Mouse (Mus musculus): ENCODE measurements around the gene Cxcl10.
"Not testable (repeated sequence)": the region's sequence is repeated elsewhere in the genome, so short reads cannot be mapped to it uniquely, and the experiment has no call there.

Gene Cxcl10

DNA sequence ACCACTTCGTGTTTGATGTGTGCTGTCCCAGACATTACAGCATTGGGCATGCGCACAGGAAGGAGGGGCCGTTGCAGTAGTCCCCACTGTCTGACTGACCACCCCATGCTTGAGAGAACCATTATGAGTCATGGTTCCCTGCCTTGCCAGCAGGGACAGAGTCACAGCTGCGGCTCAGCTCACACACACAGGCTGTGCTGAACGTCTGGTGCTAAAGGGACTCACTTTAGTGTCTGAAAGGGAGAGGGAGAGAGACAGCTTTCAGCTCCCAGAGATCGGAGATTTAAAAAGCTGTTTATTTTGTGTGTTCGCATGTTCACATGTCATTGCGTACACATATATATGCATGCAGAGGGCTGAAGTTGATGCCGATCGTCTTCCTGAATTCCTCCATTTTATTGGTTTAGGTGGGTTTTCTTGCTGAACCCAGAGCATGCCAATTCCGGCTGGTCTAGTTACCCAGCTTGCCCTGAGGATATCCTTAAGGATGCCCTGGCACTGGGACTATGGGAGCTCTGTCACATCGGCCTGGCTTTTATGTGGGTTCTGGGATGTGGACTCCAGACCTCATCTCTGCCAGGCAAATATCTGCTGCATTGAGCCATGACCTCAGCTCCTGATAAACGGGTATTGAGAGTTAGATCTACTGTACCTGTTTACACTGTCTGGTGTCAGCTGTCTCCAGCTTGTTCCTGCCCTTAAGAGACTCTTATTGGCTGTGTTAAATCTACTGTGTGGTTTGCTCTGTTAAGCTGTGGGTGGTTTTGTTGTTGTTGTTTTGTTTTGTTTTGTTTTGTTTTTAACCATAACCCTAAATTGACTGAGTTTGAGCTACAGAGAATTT, 20.7 kb upstream of the Cxcl10 start:
- DNase-seq = no peak

DNA sequence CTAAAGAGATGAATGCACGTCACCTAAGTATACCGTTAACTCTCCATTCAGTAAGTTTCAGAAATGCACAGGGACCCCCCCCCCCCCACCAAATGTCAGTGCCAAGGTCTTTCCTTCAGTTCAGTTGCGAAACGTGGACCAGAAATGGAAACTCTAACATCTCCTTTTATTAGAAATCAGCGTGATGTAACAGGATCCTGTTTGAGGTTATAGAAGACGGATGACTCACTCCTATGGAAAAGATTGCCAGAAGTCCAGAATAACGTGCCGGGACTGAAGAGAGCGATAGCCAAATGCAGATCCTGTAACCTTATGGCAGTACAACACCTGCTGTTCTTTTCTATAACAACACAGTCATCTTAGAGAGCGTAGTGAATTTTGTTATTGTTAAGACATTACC, 19.7 kb upstream of the Cxcl10 start:
- no peak for DNase-seq

- no peak for DNase-seq
Observed at GRCm38 (mm10) chr5:92366565-92366964, 17.9 kb upstream of the Cxcl10 start.

- DNase-seq = no peak
Observed at GRCm38 (mm10) chr5:92365146-92365705, 16.5 kb upstream of the Cxcl10 start.

DNA sequence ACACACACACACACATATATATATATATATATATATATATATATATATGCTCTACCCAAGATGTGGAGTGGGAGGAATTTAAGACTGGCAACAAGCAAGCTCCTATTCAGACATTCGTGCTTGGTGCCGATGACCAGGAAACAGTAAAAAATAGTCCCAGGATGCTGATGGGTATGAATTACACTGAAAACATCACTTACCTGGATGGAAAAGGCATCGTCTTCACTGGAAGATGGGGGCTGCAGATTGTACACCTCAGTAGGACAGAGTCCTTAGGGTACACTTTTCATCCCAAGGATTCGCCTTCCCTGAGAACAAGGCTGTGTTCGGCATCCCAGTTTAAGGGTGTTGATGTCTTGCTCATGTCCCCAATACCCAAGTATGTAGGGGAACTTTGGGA, 15.3 kb upstream of the Cxcl10 start:
- DNase-seq = no peak

DNA sequence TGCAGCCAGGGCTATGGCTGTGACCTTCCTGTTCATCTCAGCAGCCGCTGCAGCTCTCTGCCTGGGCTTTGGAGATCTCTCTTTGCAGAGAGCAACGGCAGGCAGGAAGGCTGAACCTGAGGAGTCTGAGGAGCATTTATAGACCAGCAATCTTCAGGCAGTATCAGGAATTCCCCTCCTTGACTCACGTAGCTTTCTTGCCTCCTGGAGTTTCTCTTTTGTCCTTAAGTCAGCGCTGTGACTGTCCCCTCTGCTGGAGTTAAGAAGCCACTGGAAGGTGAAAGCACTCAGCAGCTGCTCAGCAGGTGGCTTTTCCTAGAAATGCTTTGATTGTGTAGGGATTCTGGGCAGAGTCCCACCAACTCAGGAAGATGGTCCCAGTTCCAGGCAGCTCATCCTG, 14.5 kb upstream of the Cxcl10 start:
- no peak for DNase-seq

DNA sequence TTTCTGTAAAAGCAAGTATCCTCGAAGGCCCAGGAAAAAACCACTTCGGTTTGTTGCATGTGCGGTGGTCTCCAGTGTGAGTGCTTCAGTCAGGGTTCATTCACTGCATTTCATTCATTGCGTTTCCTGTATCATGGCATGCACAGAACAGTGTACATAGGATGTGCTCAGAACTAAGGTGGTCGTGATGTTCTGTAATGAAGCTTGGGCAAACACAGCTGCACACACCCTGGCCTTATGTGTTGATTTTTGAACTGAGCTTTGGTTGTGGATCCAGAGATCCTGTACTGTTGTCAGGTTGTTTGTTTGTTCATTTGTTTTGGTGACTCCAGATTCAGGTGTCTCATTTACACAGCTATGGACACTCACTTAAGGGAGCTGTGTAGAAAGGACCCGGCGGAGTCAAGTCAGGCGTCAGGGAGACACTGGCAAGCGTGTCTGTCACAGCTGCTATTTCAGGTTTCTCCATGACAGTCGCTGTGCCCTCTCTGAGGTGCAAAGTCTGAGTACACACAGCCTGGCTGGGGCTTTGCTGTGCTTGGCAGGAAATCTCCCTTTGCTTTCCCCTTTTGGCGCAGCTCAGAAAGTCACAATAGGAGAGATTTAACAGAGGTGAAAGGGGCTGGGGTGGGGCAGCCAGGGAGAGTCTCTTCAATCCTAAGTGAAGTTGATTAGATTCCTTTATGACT, 10.2 kb upstream of the Cxcl10 start:
- no peak for DNase-seq

GRCm38 (mm10) chr5:92358033-92358432, 9.3 kb upstream of the Cxcl10 start:
- DNase-seq = no peak

GRCm38 (mm10) chr5:92353517-92353916, 4.8 kb upstream of the Cxcl10 start:
- peak; percentile 63 to 66 for DNase-seq

- DNase-seq = not testable (repeated sequence)
Observed at GRCm38 (mm10) chr5:92352716-92353115, 4.0 kb upstream of the Cxcl10 start.

- no peak for DNase-seq
Observed at GRCm38 (mm10) chr5:92349731-92350130, 1.0 kb upstream of the Cxcl10 start.

DNA sequence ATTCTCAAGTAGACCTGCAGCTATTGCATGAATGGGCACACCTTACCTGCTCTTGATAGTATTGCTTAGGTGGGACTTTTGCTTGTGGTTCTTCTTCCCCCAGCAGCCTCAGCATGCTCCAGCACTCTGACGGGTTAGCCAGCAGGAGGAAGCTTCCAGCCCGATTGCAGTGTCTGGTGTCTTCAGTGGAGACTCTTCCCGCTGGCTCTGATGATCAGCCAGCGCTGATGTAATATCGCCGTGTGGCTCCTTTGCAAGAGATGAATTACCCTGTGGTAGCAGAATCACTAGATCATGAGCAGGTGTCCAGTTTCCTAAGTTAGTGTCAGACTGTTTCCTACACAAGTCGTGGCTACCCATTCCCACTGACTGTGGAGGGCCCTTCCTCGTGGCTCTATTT, 3.7 kb downstream of the Cxcl10 start:
- no peak for DNase-seq

DNA sequence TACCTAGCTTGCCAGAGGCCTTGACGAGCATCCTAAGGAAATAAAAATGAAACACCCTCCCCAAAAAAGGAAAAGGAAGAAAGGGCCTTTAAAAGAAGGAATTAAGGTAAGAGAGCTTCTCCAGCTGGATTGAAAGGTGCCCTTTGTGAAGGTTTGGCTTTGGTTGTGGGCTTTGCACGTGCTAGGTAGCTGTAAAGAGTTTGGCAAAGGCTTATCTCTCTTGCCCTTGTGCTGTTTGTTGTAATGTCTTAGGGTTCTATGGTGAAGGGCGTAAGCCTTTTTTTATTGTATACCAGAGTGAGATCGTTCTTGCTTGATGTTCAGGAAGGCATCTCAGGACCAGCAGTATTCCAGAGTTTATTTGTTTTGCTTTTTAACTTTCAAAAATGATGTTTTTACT, 8.1 kb downstream of the Cxcl10 start:
- DNase-seq = no peak

DNA sequence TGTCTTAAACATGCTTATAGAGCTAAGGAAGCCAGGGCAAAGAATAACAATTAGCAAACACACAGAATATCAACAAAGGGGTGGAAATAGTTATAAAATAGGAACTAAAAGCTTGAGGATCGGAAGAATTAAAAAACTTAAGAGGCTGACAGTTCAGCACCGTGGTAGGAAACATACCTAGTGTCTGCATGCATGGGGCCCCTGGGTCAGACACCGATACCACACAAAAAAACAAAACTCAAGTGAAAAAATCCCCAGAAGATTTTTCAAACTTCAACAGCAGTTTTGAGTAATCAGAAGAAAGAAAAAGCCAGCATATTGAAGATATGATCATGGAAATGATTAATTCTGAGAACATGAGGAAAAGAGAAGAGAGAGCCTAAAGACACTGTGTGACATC, 11.9 kb downstream of the Cxcl10 start:
- DNase-seq = no peak

DNA sequence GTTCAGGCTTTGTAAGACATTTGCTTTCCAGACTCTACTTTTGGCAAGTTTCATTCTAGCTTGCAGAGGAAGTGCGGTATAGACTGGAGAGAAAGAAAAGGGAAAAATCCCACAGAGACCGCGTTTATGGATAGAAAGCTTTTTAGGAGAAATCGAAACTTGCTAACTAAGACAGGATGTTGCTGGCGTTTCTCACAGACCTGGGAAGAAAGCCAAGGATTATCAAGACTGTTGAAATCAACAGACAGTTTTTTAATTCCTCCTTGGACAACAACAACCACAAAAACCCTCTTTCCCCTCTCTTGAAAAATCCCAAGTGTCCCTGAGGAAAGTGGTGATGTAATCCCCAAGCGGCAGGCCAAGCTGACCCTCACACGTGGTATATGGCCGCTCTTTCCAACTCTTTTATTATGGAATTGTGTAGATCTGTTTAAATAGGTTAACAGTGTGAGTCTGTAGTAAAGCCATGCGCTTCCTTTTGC, 16.3 kb downstream of the Cxcl10 start:
- DNase-seq = no peak

DNA sequence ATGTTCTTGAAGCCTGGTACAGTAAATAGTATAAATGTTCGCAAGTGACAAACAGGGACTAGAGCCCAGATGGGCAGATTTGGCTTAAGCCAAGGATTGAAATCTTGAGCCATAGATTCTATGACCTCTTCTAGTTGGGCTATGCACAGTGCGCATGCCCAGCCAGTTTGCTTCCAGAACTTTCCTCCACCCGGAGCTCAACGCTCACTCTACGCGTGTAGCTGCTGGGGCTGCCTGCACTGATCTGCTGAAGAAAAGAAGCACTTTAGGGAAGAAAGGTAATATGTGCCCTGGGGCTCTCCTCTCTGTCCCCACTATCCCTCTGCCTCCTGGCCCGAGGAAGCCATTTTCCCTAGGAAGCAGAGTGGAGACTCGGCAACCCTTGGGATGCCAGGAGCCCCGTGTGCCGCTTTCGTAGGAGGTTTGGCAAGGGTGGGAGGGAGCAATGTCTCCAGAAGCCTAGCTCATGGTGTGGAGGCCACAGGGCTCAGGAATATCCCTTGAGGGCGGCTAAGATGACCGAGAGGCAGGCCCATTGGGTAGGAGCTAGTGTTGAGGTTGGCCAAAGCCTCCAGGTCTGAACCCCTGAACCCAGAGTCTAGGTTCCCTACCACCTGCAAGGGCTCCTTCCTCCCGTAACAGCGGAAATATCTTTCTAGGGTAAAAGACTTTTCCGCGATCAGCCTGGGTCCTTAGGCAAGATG, 16.9 kb downstream of the Cxcl10 start, which contains the start of gene Art3:
Art3 (plus strand) TSS at position 193 of the 704 bp plus-strand sequence.
- no peak for DNase-seq

- no peak for DNase-seq
Observed at GRCm38 (mm10) chr5:92331122-92331521, 17.6 kb downstream of the Cxcl10 start.

DNA sequence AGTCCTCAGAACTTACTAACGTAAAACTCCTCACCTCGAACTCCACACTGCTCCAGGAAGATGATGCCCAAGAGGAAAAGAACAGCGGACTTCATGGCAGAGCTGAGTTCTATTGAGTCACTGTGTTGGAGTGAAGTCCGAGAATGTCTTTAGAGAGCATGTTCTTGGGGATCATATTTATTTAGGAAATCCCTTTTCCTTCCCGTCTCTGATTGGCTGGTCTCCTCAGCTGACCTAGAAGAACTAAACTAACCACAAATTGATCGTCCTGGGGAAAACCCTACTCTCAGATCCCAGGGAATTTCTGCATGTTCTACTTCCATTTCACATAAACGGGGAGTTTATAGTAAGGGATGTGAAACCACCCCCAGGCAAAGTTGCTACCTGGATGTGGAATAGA, 20.8 kb downstream of the Cxcl10 start, which contains the start of gene Cxcl9:
Cxcl9 (minus strand) TSS at position 151 of the 400 bp plus-strand sequence.
- no peak for DNase-seq

DNA sequence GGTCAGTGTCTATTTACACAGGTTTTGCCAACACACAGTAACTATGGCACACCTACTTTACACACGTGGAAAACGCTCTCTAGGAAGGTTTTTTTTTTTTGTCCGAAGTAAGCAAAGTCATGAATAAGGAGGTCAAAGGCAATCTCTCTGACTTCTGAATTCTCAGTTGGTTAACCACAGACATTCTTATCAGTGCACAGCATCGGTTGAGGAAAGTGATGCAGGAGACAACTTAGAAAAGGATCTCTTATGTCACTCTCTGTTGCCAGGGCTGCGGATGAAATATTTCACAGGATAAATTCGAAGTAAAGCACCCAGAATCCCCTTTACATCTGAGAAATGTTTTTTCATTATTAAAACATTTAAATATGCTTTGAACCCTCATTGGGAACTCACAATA, 21.3 kb downstream of the Cxcl10 start:
- DNase-seq = no peak

DNA sequence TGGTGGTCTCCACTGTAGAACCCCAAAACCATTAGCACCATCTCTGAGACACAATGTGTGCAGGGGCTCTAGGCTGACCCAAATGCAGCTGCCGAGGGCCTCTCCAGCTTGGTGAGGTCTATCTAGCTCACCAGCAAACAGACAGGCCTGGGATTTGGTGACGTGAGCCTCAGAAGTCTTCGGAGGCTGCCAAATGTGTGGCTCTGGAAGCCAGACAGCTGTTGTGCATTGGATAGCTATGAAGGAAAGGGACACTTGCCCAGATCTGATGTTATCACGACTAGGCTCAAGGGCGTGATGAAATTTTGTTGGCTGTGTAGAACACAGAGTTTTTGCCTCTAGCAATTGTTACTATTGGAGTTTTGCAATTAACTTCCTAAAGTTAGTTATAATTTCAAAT, 25.4 kb downstream of the Cxcl10 start:
- no peak for DNase-seq

- no peak for DNase-seq
Observed at GRCm38 (mm10) chr5:92322612-92323011, 26.1 kb downstream of the Cxcl10 start.

DNA sequence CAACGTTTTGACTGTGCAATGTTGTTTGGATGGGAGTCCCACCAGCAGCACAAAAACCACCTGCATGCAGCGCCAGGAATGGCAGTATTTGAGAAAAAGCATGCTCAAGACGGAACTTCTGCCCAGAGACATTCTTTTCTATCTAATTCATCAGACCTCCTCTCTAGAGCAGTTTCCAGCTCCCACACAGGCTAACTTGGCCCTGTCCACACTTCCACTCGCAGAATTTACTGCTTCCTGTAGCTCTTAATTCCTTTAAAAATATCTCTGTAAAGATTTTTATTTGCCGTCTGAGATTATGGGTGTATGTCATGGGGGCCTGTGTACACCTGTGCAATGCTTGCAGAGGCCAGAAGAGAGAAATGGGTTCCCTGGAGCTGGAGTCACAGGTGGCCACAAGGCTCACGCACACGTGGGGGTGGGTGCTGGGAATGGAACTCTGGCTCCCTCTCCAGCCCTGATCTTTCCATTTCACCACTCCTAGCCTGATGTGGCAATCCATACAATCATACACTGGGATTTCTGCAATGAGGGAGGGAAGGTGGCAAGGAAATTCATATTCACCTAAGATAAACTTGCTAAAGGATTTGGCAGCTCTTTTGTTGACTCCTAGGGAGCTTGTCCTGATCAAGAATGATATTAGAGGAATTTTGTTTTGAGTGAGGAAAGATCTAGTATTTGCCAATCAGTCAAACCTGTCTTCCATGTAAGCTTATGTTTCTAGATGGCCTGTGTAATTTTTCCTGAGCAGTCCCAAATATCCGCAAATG, 26.9 kb downstream of the Cxcl10 start:
- no peak for DNase-seq
